Mouse (Mus musculus): ENCODE measurements around the gene Gm17409.

GRCm38 (mm10) chr2:58514489-58514888 is 44.6 kb downstream of the Gm17409 start:
- TF ChIP-seq POLR2A (IDR thresholded peaks at IDR 0.05; ENCODE audit: low read depth, low read length) (no peak), CTCF (IDR thresholded peaks at IDR 0.05; ENCODE audit: extremely low read depth, insufficient read depth, insufficient read length, insufficient replicate concordance) (no peak)

All from spleen, adult 2 months (tissue).